Mouse (Mus musculus): ENCODE data around the gene B230217C12Rik. TPM values are rescaled to one million over a fixed set of nuclear protein-coding genes. Genes with fewer than 3 reads are reported as not detected.
"Not testable (repeated sequence)": the region's sequence is repeated elsewhere in the genome, so short reads cannot be mapped to it uniquely, and the experiment has no call there.

B230217C12Rik gene
- polyA plus RNA-seq, 1 experiment = 27.3 TPM

DNA sequence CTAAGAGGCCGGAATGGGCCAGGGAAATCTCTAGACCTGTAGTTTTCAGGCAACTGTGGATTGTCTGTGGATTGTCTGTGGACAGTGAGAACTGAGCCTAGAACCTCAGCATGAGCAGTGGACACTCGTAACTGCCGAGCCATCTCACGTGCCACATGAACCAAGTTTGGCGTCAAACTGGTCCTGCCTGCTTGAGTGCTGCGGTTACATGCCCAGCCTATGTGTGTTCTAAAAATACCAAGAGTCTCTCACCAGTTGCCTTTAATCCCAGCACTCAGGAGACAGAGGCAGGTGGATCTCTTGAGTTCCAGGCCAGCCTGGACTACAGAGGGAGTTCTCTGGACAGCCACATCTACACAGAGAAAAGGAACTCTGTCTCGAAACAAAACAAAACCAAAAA is 11.2 kb upstream of the B230217C12Rik start:
- DNase-seq (ENCODE audit: low read depth) = no peak

DNA sequence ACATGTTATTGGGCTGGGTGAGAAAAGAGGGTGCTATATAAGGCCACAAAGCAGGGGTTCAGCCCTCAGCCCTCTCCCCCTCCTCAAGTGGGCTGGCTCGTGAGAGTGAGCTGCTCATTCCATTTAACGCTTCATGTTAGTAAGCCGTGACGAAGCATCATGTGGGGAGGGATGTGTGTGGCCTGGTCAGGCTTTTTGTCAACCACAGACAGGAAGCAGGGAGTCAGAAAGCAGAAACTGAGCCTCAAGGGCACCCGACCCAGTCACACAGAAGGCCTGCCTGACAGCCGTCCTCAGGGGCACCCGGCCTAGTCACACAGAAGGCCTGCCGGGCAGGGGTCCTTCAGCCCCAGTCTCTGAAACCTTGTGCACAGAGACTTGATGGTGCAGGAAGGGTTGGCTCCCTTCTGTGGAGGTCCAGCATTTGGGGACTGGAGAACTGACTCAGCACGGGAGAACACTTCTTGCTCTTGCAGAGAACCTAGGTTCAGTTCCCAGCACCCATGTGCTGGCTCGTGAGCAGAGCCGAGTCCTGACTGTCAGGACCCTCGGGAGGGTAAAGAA is 10.6 kb upstream of the B230217C12Rik start:
- no peak for DNase-seq (ENCODE audit: low read depth)
- no peak for TF ChIP-seq CTCF (IDR thresholded peaks at IDR 0.05; ENCODE audit: borderline replicate concordance, extremely low read depth, insufficient read depth, insufficient read length)
- no peak for TF ChIP-seq POLR2A (IDR thresholded peaks at IDR 0.05; ENCODE audit: borderline replicate concordance, extremely low read depth, insufficient read depth, insufficient read length, poor library complexity, severe bottlenecking)

More for the DNA sequence above, 11.2 kb upstream of the B230217C12Rik start:
- no peak for TF ChIP-seq POLR2A (IDR thresholded peaks at IDR 0.05; ENCODE audit: borderline replicate concordance, extremely low read depth, insufficient read depth, insufficient read length, poor library complexity, severe bottlenecking)
- TF ChIP-seq CTCF (IDR thresholded peaks at IDR 0.05; ENCODE audit: borderline replicate concordance, extremely low read depth, insufficient read depth, insufficient read length) = no peak

GRCm38 (mm10) chr11:97830501-97830900 is 10.1 kb upstream of the B230217C12Rik start:
- DNase-seq (ENCODE audit: low read depth) = no peak
- TF ChIP-seq CTCF (IDR thresholded peaks at IDR 0.05; ENCODE audit: borderline replicate concordance, extremely low read depth, insufficient read depth, insufficient read length) = no peak
- TF ChIP-seq POLR2A (IDR thresholded peaks at IDR 0.05; ENCODE audit: borderline replicate concordance, extremely low read depth, insufficient read depth, insufficient read length, poor library complexity, severe bottlenecking) = no peak

GRCm38 (mm10) chr11:97832001-97832400 is 8.6 kb upstream of the B230217C12Rik start:
- TF ChIP-seq POLR2A (IDR thresholded peaks at IDR 0.05; ENCODE audit: borderline replicate concordance, extremely low read depth, insufficient read depth, insufficient read length, poor library complexity, severe bottlenecking) (no peak), CTCF (IDR thresholded peaks at IDR 0.05; ENCODE audit: borderline replicate concordance, extremely low read depth, insufficient read depth, insufficient read length) (no peak)
- DNase-seq (ENCODE audit: low read depth) = no peak

GRCm38 (mm10) chr11:97833352-97833751 is 7.2 kb upstream of the B230217C12Rik start:
- TF ChIP-seq POLR2A (IDR thresholded peaks at IDR 0.05; ENCODE audit: borderline replicate concordance, extremely low read depth, insufficient read depth, insufficient read length, poor library complexity, severe bottlenecking) (no peak), CTCF (IDR thresholded peaks at IDR 0.05; ENCODE audit: borderline replicate concordance, extremely low read depth, insufficient read depth, insufficient read length) (no peak)

GRCm38 (mm10) chr11:97836541-97836940 is 4.0 kb upstream of the B230217C12Rik start:
- TF ChIP-seq POLR2A (IDR thresholded peaks at IDR 0.05; ENCODE audit: borderline replicate concordance, extremely low read depth, insufficient read depth, insufficient read length, poor library complexity, severe bottlenecking) (no peak), CTCF (IDR thresholded peaks at IDR 0.05; ENCODE audit: borderline replicate concordance, extremely low read depth, insufficient read depth, insufficient read length) (no peak)
- no peak for DNase-seq (ENCODE audit: low read depth)

More at GRCm38 (mm10) chr11:97833352-97833751, 7.2 kb upstream of the B230217C12Rik start:
- no peak for DNase-seq (ENCODE audit: low read depth)

DNA sequence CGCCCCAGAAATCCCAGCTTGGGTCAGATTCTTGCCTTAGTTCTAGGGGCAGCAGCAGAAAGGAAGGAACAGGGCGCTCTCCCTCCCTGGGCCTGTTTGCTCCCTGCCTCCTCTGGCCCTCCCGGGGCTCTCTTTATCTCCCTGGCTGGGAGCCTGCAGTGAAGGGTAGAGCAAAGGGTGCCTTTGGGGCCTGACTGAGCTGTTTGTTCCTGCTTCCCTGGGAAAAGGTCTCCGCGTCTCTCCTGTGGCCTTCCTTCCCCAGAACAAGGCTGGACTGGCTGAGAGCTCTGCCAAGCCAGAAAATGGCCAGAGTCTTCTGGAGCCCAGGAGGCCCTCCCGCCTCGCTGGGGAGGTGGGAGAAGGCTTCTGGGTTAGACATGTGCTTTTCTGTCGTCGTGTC is 3.5 kb upstream of the B230217C12Rik start:
- not testable (repeated sequence) for DNase-seq (ENCODE audit: low read depth)

DNA sequence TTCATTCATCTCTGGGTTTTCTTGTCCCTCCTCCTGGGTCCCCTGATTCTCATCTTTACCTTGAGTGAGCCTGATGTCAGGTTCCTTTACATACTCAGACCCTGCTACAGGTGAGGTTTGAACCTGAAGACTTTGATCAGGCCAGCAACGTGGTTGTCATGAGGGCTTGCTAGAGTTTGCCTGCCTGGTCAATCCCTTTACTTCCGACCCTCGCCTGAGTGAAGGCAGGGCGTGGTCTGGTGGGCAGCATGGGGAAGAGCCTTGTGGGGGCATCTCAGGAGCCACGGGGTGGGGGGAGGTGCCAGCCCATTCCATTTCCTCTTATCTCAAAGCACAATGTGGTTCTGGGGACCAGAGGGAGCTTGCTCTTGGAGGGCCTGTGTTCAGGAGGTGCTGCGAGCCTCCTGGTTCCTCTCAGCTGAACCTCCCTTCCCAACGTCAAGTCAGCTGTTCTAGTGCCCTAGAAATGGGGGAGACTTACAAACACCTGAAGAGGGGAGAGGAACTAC is 2.9 kb upstream of the B230217C12Rik start:
- no peak for DNase-seq (ENCODE audit: low read depth)
- TF ChIP-seq POLR2A (IDR thresholded peaks at IDR 0.05; ENCODE audit: borderline replicate concordance, extremely low read depth, insufficient read depth, insufficient read length, poor library complexity, severe bottlenecking) = no peak
- TF ChIP-seq CTCF (IDR thresholded peaks at IDR 0.05; ENCODE audit: borderline replicate concordance, extremely low read depth, insufficient read depth, insufficient read length) = no peak

GRCm38 (mm10) chr11:97838779-97839440 is 1.7 kb upstream of the B230217C12Rik start:
- DNase-seq (ENCODE audit: low read depth) = no peak
- no peak for TF ChIP-seq POLR2A (IDR thresholded peaks at IDR 0.05; ENCODE audit: borderline replicate concordance, extremely low read depth, insufficient read depth, insufficient read length, poor library complexity, severe bottlenecking)

- no peak for DNase-seq (ENCODE audit: low read depth)
- TF ChIP-seq POLR2A (IDR thresholded peaks at IDR 0.05; ENCODE audit: borderline replicate concordance, extremely low read depth, insufficient read depth, insufficient read length, poor library complexity, severe bottlenecking) (no peak), CTCF (IDR thresholded peaks at IDR 0.05; ENCODE audit: borderline replicate concordance, extremely low read depth, insufficient read depth, insufficient read length) (no peak)
Observed at GRCm38 (mm10) chr11:97839441-97840134, 992 bp upstream of the B230217C12Rik start.

DNA sequence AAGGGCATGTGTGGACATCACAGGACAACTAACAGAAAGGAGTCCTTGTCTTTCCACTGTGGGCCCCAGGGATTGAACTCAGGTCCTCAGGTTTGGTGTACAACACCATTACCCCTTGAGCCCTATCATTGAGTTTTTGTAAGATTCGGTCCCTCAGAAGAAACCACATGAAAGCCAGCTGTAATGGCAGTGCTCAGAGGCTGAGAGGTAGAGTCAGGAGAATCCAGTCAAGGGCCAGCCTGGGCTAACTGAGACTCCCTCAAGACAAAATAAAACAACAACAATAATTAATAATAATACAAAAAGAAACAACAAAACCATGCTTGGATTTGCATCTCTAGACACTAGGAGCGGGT is 467 bp upstream of the B230217C12Rik start:
- DNase-seq (ENCODE audit: low read depth) = no peak
- TF ChIP-seq POLR2A (IDR thresholded peaks at IDR 0.05; ENCODE audit: borderline replicate concordance, extremely low read depth, insufficient read depth, insufficient read length, poor library complexity, severe bottlenecking) = no peak
